Mouse (Mus musculus) thymus, postnatal 0 days (tissue): ENCODE data around the gene Gm29110. TPM values are rescaled to one million over a fixed set of nuclear protein-coding genes. Genes with fewer than 3 reads are reported as not detected.
"Not testable (repeated sequence)": the region's sequence is repeated elsewhere in the genome, so short reads cannot be mapped to it uniquely, and the experiment has no call there.

Experiments
- DNase-seq: peaks from one replicate; pipeline ENCODE4 v3.0.0-alpha.2; 2015; ENCODE audit warnings: low spot score
- polyA plus RNA-seq: library from polyadenylated mRNA; unstranded; fragments of >200 nt; fragmentation: Nextera tagmentation; extraction: Ambion mirVana; gene quantifications from 2 replicates; pipeline ENCODE4 v1.2.1, GENCODE M21; 2015

The Gm29110 gene
- not detected in 2 replicates for polyA plus RNA-seq

GRCm38 (mm10) chrY:74470231-74470630 is at the start of gene Gm29110:
Gene Gm29110 (plus strand): TSS chrY:74470531.
- DNase-seq: not testable (repeated sequence)

Other genes with a start within 250 kb of the Gm29110 start
- not detected in 2 replicates for gene Gm21913, start 153.4 kb downstream of the Gm29110 start, polyA plus RNA-seq